Mouse (Mus musculus): ENCODE results near the gene Tsen15. TPM values are rescaled to one million over a fixed set of nuclear protein-coding genes. Genes with fewer than 3 reads are reported as not detected.
A peak's percentile ranks its signal among the peaks of the same experiment; 100 is the strongest.
"Not testable (repeated sequence)": the region's sequence is repeated elsewhere in the genome, so short reads cannot be mapped to it uniquely, and the experiment has no call there.

Tsen15 gene
- polyA plus RNA-seq, 1 experiment from 2014 or later = 31.0 TPM

DNA sequence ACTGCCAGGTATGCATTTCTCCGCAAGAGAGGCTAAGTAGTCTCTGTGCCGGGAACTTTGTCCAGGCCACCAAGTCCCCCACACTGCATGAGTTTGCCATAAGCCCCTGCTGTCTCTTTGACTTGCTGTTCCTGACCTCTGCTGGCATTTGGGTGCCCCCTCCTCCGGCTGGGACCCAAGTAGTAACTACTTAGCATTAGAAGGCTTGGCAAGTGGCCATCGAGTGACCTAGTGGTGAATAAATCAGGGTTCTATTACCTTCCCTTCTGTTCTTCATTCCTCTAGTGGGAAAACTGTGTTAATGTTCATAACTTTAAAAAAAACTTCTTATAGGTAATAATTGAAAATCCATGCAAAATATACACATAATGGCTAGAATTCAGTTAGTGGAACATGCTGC lies 22.9 kb upstream of the Tsen15 start:
- no peak for ATAC-seq (ENCODE audit: low FRiP score)
- Histone ChIP-seq H3K36me3 (no peaks in the 10 kb centered on the region), H3K4me3 (no peak overlapping the region), H3K27ac (no peak overlapping the region), H3K4me2 (no peak overlapping the region), H3K9me3 (no peaks in the 10 kb centered on the region), H3K27me3 (no peaks in the 10 kb centered on the region), H3K9ac (no peak overlapping the region), H3K4me1 (replicated peaks) (peaks cover 6% of the 10 kb centered on the region; the same call in 1 of the 2 replicates)
- 84% methylated on average over 4 of the region's 4 CpGs for WGBS

DNA sequence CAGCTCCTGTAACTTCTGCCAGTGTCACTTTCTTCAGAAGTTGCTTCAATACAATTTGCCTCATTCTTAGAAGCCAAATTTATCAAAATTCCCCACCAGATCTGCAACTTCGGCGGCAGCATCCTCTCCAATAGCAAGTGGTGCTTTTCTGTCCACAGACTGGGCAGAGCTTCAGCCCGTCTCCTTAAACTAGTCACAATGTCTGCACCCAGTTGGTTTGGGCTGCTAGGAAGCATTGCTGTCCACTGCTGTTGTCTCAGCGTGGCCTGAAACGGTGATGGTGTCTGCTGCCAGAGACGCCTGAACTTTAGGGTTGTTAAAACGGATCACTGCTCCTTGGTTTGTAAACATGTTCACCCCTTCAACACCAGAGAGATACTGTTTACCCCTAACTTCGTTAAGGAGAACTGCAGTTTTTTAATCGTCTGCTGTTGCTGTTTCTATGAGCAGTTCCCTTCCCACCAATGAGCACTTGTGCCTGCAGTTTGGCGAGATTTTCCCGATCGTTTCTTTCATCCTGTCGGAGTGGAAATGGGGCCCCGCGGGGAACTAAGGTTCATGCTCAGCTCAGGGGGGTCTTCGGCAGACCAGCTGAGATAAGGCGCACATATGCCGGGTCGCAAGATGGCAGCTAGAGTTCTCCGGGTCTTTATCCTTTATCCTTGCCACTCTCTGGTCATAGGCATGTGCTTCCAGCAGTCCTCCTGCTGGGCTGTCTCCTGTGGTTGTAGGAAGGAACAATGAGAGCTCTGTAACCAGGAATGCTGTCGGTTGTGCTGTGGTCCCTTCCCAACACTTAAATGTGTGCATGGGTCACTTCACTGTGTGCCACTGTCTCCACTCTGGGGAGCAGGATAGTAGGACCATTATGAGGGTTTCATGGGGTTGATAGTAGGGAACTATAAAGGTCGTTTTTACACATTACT lies 20.8 kb upstream of the Tsen15 start:
- Histone ChIP-seq H3K4me3 (no peak overlapping the region), H3K27me3 (peaks cover 6% of the 10 kb centered on the region), H3K36me3 (no peaks in the 10 kb centered on the region), H3K4me1 (replicated peaks) (peaks cover 6% of the 10 kb centered on the region; the same call in 1 of the 2 replicates), H3K27ac (no peak overlapping the region), H3K9ac (no peak overlapping the region), H3K9me3 (no peaks in the 10 kb centered on the region), H3K4me2 (peak overlapping the region; percentile 40)
- WGBS = 43% methylated on average over 22 of the region's 22 CpGs
- ATAC-seq (ENCODE audit: low FRiP score) = no peak

DNA sequence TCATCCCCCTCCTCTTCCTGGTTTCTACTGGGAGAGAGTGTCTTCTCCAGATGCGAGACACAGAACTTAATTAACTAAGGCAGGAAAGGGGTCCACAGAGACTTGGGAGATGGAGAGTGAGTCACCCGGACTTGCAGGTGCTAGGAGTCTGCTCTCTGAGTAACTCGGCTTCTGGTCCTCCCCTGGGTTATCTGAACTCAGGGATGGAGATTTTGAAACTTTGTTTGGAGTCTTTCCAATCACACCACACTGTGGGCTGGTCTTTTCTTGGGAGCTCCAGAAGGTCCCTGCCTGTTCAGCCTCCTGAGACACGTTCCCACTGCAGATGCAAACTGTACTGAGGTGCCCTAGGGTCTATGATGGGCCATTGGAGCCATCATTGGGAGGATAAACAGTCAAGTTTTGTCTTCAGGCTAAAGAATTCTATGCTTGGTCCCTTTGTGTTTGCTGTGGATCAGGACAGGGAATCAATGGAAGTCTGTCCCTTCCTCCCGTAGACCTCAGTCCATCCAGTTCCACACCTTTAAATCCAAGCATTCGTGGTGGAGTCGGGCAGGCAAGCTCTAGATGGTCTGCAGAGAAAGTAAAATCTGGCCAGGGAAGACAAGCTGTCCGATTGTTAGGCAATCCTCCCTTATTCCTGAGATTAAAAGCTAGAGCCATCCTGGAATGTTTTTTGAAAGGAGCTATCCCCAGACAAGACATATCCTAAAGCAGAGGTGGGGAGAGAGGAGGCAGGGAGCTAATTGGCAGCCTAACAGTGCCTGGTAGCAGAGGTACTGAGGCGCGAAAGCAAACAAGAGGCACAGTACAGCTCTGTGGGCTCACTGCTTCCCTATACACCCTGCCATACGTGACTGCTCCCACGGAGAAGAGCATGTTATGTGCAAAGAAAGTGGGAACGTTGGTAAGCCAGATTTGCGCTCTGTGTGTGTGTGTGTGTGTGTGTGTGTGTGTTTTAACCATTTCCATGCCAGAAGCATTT lies 14.4 kb upstream of the Tsen15 start:
- Histone ChIP-seq H3K9me3 (no peaks in the 10 kb centered on the region), H3K27ac (no peak overlapping the region; the same call in 1 of the 2 replicates), H3K36me3 (no peaks in the 10 kb centered on the region), H3K9ac (peak overlapping the region; percentile 76), H3K27me3 (peaks cover 30% of the 10 kb centered on the region), H3K4me2 (peak overlapping the region; percentile 90), H3K4me3 (peak overlapping the region; percentile 56), H3K4me1 (replicated peaks) (peaks cover 12% of the 10 kb centered on the region)
- WGBS = 19% methylated on average over 14 of the region's 14 CpGs
- ATAC-seq (ENCODE audit: low FRiP score) = peak; percentile 52; the same call in 1 of the 2 replicates

DNA sequence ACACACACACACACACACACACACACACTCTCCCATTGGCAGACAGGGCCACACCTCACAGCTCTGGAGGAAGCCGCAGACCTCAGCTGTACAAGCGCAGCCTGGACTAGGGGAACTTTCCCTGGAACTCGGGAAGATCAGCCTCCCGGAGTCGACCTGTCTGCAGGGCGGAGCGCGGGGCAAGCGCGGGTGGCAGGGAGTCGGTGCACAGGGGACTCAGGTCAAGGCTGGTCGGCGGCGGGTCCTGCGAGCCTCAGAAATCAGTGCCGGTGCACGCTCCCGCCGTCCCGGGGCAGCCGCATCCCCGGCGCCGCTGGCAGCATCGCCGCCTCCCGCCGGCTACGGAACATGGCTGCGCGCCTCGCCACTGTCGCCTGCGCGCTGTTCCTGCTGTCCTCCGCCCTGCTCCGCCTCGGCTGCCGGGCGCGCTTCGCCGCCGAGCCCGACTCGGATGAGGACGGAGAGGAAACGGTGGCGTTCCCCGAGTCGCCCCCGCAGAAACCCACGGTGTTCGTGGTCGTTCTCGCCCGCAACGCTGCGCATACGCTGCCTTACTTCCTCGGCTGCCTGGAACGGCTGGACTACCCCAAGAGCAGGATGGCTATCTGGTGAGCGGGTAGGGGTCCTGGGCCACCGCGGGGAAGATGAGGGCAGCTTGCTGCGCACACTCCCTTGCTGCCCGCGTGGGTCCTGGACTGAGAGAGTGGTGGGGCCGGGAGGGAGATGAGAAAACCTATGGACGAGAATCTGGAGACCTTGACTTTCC lies 13.5 kb upstream of the Tsen15 start, which contains the start of gene Colgalt2:
TSS of gene Colgalt2 (plus strand) at position 41 of the 766 bp plus-strand sequence.
- WGBS = under 1% methylated on average over 70 of the region's 70 CpGs
- H3K4me1 ChIP-seq (replicated peaks) = peaks cover 12% of the 10 kb centered on the region
- peak; percentile 85 for ATAC-seq (ENCODE audit: low FRiP score)
- H3K9me3 ChIP-seq = no peaks in the 10 kb centered on the region
- peak within 1 kb of the TSS; percentile 56 for H3K4me3 ChIP-seq
- peak within 1 kb of the TSS; percentile 20; the same call in 1 of the 2 replicates for H3K27ac ChIP-seq
- H3K27me3 ChIP-seq = peaks cover 30% of the 10 kb centered on the region
- peak within 1 kb of the TSS; percentile 90 for H3K4me2 ChIP-seq
- H3K9ac ChIP-seq = peak within 1 kb of the TSS; percentile 76
- no peaks in the 10 kb centered on the region for H3K36me3 ChIP-seq

DNA sequence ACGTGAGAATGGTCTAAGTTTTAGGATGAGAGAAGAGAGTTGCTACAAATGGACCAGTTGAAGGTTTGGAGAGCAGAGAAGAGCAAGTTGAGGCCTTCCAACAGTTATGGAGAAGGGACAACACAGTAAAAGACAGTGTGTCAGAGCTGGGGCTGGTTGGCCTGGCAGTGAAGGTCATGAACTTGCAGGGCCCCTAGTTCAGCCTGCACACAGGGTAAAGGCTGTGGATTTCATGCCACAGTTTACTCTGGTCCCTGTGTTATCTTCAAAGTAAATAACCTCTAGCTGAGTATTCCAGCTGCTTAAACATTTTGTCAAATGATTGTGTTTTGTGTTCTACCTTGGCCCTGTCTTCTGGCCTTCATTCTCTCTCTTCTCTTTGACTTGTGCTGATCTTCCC lies 12.2 kb upstream of the Tsen15 start:
- H3K9me3 ChIP-seq = no peaks in the 10 kb centered on the region
- no peaks in the 10 kb centered on the region for H3K36me3 ChIP-seq
- H3K27ac ChIP-seq = no peak overlapping the region
- no peak for ATAC-seq (ENCODE audit: low FRiP score)
- H3K4me2 ChIP-seq = no peak overlapping the region
- no peak overlapping the region for H3K4me3 ChIP-seq
- 75% methylated on average over 1 of the region's 1 CpGs for WGBS
- peaks cover 30% of the 10 kb centered on the region for H3K27me3 ChIP-seq
- H3K4me1 ChIP-seq (replicated peaks) = peaks cover 12% of the 10 kb centered on the region
- H3K9ac ChIP-seq = no peak overlapping the region

DNA sequence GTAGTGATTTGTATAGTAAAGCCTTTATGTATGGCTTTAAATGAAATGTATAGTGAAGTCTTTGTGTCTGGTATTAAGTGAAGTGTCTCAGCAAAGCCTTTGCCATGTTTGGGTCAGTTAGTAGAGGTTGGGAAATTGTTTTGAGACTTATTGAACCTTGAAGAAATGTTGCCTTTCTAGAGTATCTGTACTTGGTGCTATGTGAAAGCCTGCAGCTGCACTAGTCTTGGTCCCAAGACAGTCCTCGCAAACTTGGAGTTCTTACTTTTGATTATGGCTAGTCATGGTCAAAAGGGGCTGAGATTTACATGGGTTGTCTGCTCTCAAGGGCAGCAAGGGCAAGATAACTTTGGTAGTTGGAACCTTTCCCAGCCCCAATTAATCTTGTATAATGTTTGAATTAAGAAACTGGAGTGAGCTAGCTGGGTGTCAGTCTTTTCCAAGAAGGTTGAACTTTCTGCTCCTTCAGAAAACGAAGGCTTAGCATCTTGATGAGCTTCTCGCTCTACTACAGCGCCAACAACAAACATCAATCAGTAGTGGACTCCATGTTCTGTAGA lies 8.5 kb upstream of the Tsen15 start:
- Histone ChIP-seq H3K36me3 (no peaks in the 10 kb centered on the region), H3K27ac (no peak overlapping the region), H3K9me3 (no peaks in the 10 kb centered on the region), H3K4me3 (no peak overlapping the region), H3K9ac (no peak overlapping the region), H3K4me1 (replicated peaks) (no peaks in the 10 kb centered on the region), H3K27me3 (peaks cover 7% of the 10 kb centered on the region; the same call in 1 of the 2 replicates), H3K4me2 (no peak overlapping the region)
- no peak for ATAC-seq (ENCODE audit: low FRiP score)
- 89% methylated on average over 4 of the region's 4 CpGs for WGBS

DNA sequence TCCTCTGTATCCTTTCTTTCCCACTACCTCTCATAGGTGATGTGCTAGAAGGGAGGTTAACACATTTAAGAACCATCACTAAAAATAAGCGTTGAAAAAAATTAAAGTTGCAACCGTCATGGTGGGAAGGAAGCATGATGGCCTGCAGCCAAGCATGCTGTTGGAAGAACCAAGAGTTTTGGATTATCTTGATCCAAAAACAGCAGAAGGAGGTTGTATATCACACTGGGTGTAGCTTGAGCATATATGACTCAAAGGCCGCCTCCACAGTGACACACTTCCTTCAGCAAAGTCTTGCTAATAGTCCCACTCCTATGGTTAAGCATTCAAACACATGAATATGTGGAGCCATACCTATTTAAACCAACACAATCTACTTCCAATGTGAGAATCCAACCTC lies 7.6 kb upstream of the Tsen15 start:
- Histone ChIP-seq H3K27ac (no peak overlapping the region), H3K4me2 (no peak overlapping the region), H3K4me1 (replicated peaks) (no peaks in the 10 kb centered on the region), H3K36me3 (no peaks in the 10 kb centered on the region), H3K9ac (no peak overlapping the region), H3K4me3 (no peak overlapping the region), H3K9me3 (no peaks in the 10 kb centered on the region), H3K27me3 (peaks cover 7% of the 10 kb centered on the region; the same call in 1 of the 2 replicates)
- ATAC-seq (ENCODE audit: low FRiP score) = no peak
- 90% methylated on average over 3 of the region's 3 CpGs for WGBS

DNA sequence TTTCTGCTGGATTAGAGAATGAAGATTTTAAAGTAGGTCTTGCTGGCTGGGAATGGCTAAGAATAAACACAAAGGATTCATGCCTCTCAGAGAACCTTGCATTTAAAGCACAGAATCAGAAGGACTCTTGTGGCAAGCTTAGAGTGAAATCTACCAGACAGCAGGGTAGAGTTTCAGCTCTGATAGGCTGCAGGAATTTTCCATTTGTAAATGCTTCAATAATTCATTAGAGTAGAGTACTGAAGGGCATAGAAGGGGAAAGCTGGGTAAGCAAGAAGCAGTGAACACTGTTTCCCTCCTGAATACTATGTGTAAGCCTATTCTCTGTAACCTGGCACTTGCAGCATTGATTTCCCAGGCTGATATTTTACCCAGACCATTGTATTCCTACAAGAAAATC lies 2.8 kb upstream of the Tsen15 start:
- Histone ChIP-seq H3K36me3 (no peaks in the 10 kb centered on the region), H3K27me3 (0 out of 2 replicates have a peak, but pooled peaks cover 5% of the 10 kb centered on the region), H3K4me2 (no peak overlapping the region), H3K4me1 (replicated peaks) (no peaks in the 10 kb centered on the region), H3K9me3 (no peaks in the 10 kb centered on the region), H3K9ac (no peak overlapping the region), H3K27ac (no peak overlapping the region), H3K4me3 (no peak overlapping the region)
- no peak for ATAC-seq (ENCODE audit: low FRiP score)

DNA sequence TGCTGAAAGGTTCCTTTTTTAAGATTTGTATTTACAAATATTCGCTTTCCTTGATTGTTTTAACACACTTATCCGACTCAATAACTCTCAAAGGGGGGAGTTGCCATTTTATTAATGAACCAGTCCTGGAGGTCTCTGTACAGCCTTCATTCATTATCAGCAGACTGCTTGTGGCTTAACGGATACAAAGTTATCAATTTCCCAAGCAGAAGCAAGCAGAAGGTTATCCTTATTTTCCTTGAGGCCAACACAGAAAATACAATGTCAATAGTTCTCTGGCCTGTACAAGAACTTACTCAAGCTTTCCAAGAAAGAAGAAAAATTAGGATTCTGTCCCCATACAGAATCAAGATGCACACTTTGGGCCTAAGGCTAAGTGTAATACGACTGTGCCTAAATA lies 795 bp downstream of the Tsen15 start:
- 21% methylated on average over 2 of the region's 4 CpGs for WGBS
- not testable (repeated sequence) for ATAC-seq (ENCODE audit: low FRiP score)

DNA sequence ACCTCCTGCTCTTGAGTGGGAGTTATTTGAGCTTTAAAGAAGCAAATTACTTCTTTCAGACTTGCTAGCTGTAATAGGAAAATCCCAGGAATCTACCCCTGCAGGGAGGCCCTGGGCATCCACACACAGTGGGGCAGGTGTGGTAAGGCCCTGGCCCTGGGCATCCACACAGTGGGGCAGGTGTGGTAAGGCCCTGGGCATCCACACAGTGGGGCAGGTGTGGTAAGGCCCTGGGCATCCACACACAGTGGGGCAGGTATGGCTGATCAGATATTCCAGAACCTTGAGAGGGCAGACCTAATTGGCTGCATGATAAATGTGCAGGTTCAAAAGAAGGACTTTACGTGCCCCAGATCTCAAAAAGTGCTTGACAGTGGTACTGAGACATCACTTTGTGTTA lies 1.9 kb downstream of the Tsen15 start:
- WGBS = 100% methylated on average over 1 of the region's 1 CpGs
- H3K36me3 ChIP-seq = no peaks in the 10 kb centered on the region
- no peak overlapping the region for H3K9ac ChIP-seq
- no peaks in the 10 kb centered on the region for H3K4me1 ChIP-seq (replicated peaks)
- ATAC-seq (ENCODE audit: low FRiP score) = no peak
- H3K9me3 ChIP-seq = no peaks in the 10 kb centered on the region
- H3K4me3 ChIP-seq = no peak overlapping the region
- H3K4me2 ChIP-seq = no peak overlapping the region
- H3K27ac ChIP-seq = no peak overlapping the region
- 0 out of 2 replicates have a peak, but pooled peaks cover 5% of the 10 kb centered on the region for H3K27me3 ChIP-seq

More for the DNA sequence above, 795 bp downstream of the Tsen15 start:
- Histone ChIP-seq H3K4me3 (peak overlapping the region; percentile 85), H3K4me2 (peak overlapping the region; percentile 85), H3K9ac (peak overlapping the region; percentile 84)
- H3K9me3 ChIP-seq; H3K27me3 ChIP-seq; H3K36me3 ChIP-seq; H3K4me1 ChIP-seq (replicated peaks); H3K27ac ChIP-seq: not testable (repeated sequence)

DNA sequence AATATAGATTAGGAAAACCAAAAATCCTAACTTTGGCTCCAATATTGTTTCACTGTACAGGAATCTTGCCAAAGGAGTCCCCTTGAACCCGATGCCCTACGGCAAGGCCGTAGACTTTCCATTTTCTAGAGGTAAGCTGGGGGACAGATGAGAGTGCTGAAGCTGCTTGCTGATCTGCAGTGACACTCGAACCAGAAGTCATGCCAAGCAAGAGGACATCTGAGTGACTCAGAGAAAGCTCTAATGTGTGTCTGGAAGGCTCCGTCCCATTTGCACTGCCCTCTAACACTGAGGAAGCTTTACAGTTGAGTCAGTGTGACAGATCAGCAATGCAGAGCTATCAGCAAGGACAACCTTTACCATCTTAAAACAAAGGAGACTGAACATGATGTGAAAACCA lies 8.2 kb downstream of the Tsen15 start:
- Histone ChIP-seq H3K4me3 (no peak overlapping the region), H3K27ac (no peak overlapping the region), H3K4me2 (no peak overlapping the region), H3K9me3 (no peaks in the 10 kb centered on the region), H3K27me3 (no peaks in the 10 kb centered on the region), H3K9ac (no peak overlapping the region), H3K4me1 (replicated peaks) (no peaks in the 10 kb centered on the region), H3K36me3 (peaks cover 5% of the 10 kb centered on the region; the same call in 1 of the 2 replicates)
- 92% methylated on average over 5 of the region's 5 CpGs for WGBS
- no peak for ATAC-seq (ENCODE audit: low FRiP score)
